ENCODE assay signal across 8 mouse cellular contexts in the genomic region with DNA sequence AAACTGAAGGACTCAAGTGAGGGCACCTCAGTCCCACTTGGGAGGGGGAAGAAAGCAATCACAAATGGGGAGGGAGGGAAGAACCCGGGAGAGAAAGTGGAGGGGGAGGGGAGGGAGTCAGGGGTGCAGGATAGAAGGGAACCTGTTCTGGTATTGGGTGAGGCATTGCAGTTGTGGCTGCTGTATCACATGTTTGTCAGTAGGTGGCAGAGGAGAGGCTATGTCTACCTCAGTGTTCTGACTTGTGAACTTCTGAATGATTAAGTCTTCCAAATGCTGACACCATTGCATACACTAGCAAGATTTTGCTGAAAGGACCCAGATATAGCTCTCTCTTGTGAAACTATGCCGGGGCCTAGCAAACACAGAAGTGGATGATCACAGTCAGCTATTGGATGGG. TPM values are rescaled to one million over a fixed set of nuclear protein-coding genes. Genes with fewer than 3 reads are reported as not detected.
A peak's percentile ranks its signal among the peaks of the same experiment; 100 is the strongest.
DNase-seq lines count a peak whose midpoint lies in the region; ATAC-seq and TF ChIP-seq lines count a peak whose summit lies in the region.
"Not testable (repeated sequence)": the region's sequence is repeated elsewhere in the genome, so short reads cannot be mapped to it uniquely, and the experiment has no call there.

No protein-coding gene starts in this region.

- TF ChIP-seq CTCF in layer of hippocampus, adult 2 months (conservative IDR thresholded peaks at IDR 0.05) = peak; percentile 48

- H3K4me3 ChIP-seq in layer of hippocampus, adult 2 months = not testable (repeated sequence)

- H3K27ac ChIP-seq in layer of hippocampus, adult 2 months = not testable (repeated sequence)

- peak; percentile 89 for ATAC-seq in common myeloid progenitor, adult 5-6 weeks (replicated peaks; ENCODE audit: low read depth, poor library complexity, severe bottlenecking)
- ATAC-seq in hematopoietic stem cell, adult 5-6 weeks (replicated peaks in 1 of 2; ENCODE audit: insufficient read depth in 1 of 2, low FRiP score in 2 of 2, low TSS enrichment in 1 of 2, low read depth in 1 of 2, poor library complexity in 2 of 2, severe bottlenecking in 2 of 2) = peak; percentile 83 to 87
- ATAC-seq in megakaryocyte progenitor cell, adult 5-6 weeks (replicated peaks; ENCODE audit: poor library complexity) = peak; percentile 88

- peak; percentile 59 for DNase-seq in 416B (ENCODE audit: low read depth)
- DNase-seq in ES-CJ7 (ENCODE audit: low read depth, low spot score) = peak; percentile 72
- peak; percentile 72 for DNase-seq in R1 (ENCODE audit: low read depth, low spot score)
- not testable (repeated sequence) for DNase-seq in layer of hippocampus, adult 2 months (ENCODE audit: low spot score in 2 of 2)
- peak; percentile 10 for DNase-seq in thymus, postnatal 4 days

RNA-seq across cellular contexts. Expression of gene Rnf146, which starts 32.6 kb away (rescaled TPM):
- total RNA-seq in common myeloid progenitor, adult 5-6 weeks (2017) = 45.1 and 65.0 TPM in 2 replicates
- total RNA-seq in hematopoietic stem cell, adult 5-6 weeks (2017) = 81.9 and 82.3 TPM in 2 replicates
- total RNA-seq in layer of hippocampus, adult 2 months (2021) = 100 to 1,000 TPM in 1 of 2 experiments, 10 to 100 TPM in 1; 99.6 to 103 TPM
- total RNA-seq in megakaryocyte progenitor cell, adult 5-6 weeks (2015) = 31.0 and 34.3 TPM in 2 replicates
- total RNA-seq in megakaryocyte progenitor cell, adult 5-6 weeks (2017) = 57.5 and 61.9 TPM in 2 replicates
